Mouse (Mus musculus): ENCODE results near the gene Klf16. TPM values are rescaled to one million over a fixed set of nuclear protein-coding genes. Genes with fewer than 3 reads are reported as not detected.

Klf16 gene
- 4.1 and 4.2 TPM in 2 replicates for polyA plus RNA-seq (2012; ENCODE audit: insufficient read depth, insufficient read length, missing spikeins)

DNA sequence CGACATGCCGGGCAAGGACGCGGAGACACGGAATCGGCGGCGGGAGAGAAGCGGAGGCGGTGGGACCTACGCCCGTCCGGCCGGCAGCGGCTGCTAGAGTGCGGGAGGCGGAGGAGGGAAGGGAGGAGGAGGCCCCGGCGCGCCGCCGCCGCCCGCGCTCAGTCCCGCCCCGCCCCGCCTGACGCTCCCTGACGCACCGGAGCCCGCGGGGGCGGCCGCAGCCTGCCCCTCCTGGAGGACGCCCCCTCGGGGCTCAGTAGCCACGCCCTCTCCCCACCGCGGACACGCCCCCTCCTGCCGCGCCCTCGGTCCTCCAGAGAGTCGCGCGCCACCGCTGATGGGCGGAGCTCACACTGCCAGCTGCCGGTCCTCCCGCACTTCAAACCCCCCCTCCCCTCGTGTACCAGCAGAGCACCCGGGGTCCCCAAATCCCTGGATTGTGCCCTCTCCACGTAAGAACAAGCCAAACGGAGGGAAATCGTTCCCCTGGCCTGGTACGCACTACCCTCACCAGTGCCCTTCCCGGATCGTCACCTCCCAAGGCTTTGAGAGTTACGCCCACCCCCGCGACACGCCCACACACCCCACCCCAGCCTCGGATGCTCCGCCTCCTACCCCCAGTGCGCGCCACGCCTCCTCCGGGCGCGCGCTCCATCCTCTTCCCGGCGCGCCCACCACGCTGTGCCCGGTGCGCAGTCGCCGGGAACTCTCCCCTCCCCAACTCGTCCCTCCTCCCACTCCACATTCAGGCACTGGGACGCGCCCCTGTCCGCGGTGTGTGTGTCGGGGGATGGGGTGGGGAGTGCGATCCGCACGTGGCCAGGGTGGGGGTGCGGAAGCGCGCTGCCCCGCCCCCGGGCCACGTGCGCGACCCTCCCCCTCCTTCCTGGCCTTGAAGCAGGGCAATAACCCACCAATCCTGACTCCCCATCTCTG lies at the start of gene Klf16:
Gene Klf16 (minus strand): TSS at position 127 of the 936 bp plus-strand sequence.
- 0 out of 2 replicates have a peak, but pooled peaks cover 5% of the 10 kb centered on the region for H3K4me1 ChIP-seq (ENCODE audit: control insufficient read depth, insufficient read depth, insufficient read length, low read length)
- H3K27ac ChIP-seq (replicated peaks; ENCODE audit: low read depth, low read length), result peak within 1 kb of the TSS; percentile 95
- peak within 1 kb of the TSS; percentile 92 for H3K4me3 ChIP-seq (ENCODE audit: insufficient read depth, low read depth, low read length)

DNA sequence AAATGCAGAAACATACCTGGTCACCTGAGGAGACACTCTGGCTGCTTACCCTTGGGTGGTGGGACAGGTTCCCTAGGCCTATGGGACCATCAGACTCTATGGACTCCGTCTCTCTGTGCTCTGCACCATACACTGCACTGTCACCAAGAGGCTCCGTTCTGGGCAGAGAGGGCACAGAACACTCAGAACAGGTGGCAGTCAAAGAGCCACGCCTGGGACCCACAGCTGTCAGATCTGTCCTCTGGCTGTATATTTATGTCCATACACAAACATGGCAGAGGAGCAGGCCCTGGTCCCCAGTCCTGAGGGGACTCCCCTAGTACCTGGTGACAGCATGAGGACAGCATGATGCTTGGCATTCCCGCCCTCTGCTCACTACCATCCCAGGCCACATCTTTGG lies 48.6 kb upstream of the Klf16 start:
- Histone ChIP-seq H3K4me1 (ENCODE audit: control insufficient read depth, insufficient read depth, insufficient read length, low read length) (peaks cover 36% of the 10 kb centered on the region), H3K27ac (replicated peaks; ENCODE audit: low read depth, low read length) (no peak overlapping the region), H3K4me3 (ENCODE audit: insufficient read depth, low read depth, low read length) (no peak overlapping the region)

DNA sequence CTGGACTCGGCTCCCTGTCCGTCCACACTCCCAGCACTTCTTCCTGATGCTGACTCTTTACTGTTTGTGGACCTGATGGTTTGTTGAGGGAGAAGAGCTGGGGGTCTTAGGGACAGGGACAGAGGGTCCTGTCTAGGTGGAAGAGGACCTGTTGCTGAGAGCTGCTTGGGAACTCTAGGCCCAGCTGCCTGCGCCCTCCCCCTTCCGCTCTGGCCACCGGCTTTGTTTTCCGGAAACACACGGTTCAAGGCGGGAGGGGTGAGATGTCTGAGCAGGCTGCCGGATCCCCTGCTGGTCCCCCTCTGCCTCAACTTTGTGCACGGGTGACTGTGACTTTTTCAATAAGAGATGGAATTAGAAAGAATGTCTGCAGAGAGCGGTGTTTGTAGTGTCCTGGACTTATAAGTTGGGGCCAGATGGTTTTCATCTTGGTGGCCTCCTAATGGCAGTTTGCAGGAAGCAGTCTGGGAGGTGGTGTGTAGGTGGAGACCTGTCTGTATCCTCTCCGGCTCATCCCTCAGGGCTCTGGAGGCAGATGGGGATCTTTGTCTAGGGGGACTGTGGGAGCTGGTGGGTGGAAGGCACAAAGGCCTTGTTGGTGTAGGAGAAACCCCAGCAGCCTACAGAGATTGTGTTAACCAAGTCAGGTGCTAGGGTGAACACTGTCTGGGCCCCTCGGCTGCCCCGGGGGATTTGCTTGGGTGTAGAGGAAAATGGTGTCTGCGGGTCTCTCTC lies 46.5 kb upstream of the Klf16 start:
- H3K4me3 ChIP-seq (ENCODE audit: insufficient read depth, low read depth, low read length), result peak overlapping the region; percentile 87
- peaks cover 18% of the 10 kb centered on the region for H3K4me1 ChIP-seq (ENCODE audit: control insufficient read depth, insufficient read depth, insufficient read length, low read length)
- peak overlapping the region; percentile 88 for H3K27ac ChIP-seq (replicated peaks; ENCODE audit: low read depth, low read length)

DNA sequence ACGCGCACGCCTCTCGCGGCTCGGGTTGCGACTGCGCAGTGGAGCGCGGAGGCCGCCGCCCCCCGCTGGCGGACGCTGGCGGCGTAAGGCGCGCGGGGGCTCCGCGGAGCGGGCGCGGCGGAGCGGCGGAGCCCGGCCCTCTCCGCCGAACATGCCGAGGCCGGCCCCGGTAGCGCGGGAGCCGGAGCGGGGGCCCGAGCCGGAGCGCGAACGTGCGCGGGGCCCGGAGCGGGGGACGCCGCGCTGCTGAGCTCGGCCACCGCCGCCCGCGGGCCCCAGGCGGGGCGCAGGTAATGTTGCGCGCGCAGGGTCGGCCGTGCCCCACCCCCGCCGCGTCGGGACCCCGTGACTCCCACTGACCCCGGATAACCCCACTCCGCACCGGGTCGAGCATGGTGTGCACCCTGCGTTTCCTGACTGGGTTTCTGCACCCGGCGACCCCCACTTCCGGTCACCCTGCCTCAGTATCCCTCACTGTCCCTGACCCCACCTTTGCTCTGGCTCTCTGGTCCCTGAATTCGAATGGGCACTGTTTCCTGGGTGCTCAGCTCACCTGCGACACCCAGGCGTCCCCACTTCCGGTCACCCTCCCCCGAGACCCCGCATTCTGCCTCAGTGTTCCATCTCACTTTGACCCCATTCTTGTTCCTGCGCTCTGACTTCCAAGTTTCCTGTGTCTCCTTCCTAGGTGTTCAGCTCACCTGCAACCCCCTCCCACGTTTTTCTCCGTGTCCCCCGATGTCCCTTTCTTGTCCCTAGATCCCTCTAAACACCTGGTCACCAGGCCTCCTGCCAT lies 45.7 kb upstream of the Klf16 start, which contains the start of gene Csnk1g2:
Gene Csnk1g2 (plus strand): TSS at position 178 of the 796 bp plus-strand sequence.
- peaks cover 12% of the 10 kb centered on the region for H3K4me1 ChIP-seq (ENCODE audit: control insufficient read depth, insufficient read depth, insufficient read length, low read length)
- peak within 1 kb of the TSS; percentile 88 for H3K27ac ChIP-seq (replicated peaks; ENCODE audit: low read depth, low read length)
- peak within 1 kb of the TSS; percentile 87 for H3K4me3 ChIP-seq (ENCODE audit: insufficient read depth, low read depth, low read length)

DNA sequence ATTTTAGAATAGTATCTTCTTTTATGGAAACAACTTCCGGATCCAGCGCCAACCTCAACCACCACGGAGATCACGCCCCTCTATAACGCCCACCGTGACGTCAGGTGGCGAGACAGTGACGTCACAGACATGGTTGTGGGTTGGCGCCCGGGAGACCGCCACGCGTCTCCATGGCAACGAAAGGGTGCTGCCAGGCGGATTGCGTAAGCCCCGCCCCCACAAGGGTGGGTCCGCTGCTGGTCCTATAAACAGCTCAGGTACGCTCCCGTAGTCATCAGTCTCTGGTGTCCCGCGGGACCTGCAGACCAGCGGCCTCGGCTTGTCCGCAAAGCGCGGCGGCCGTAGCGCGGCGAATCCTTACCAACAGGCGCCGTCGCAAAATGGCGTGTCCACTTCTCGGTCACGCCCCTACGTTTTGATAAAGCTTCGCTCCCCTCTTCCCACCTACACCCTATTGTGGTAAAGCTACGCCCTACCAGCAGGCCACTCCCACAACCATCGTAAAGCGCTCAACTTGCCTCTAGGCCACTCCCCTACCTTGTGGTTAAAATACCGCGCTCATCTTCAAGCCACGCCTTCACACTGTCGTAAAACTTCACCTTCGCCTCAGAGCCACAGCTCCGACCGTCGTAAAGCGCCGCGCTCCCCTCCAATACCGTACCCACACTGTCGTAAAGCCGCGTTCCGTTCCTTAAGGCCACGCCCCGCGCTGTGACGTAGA lies 45.0 kb upstream of the Klf16 start:
- H3K4me3 ChIP-seq (ENCODE audit: insufficient read depth, low read depth, low read length), result peak overlapping the region; percentile 68
- H3K27ac ChIP-seq (replicated peaks; ENCODE audit: low read depth, low read length), result peak overlapping the region; percentile 85
- peaks cover 5% of the 10 kb centered on the region; the same call in 1 of the 2 replicates for H3K4me1 ChIP-seq (ENCODE audit: control insufficient read depth, insufficient read depth, insufficient read length, low read length)

DNA sequence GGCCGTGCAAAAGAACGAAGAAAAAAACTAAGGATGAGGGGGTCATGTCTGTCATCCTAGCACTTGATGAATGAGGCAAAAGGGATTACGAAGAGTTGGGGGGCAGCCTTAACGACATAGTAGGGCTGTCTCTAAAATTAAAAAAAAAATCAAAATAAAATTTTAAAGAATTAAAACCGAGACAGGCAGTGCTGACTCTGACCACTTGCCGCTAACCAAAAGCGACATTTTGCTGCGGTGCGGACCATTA lies 44.5 kb upstream of the Klf16 start:
- peak overlapping the region; percentile 68 for H3K4me3 ChIP-seq (ENCODE audit: insufficient read depth, low read depth, low read length)
- peak overlapping the region; percentile 9; the same call in 1 of the 2 replicates for H3K27ac ChIP-seq (replicated peaks; ENCODE audit: low read depth, low read length)
- peaks cover 5% of the 10 kb centered on the region; the same call in 1 of the 2 replicates for H3K4me1 ChIP-seq (ENCODE audit: control insufficient read depth, insufficient read depth, insufficient read length, low read length)

DNA sequence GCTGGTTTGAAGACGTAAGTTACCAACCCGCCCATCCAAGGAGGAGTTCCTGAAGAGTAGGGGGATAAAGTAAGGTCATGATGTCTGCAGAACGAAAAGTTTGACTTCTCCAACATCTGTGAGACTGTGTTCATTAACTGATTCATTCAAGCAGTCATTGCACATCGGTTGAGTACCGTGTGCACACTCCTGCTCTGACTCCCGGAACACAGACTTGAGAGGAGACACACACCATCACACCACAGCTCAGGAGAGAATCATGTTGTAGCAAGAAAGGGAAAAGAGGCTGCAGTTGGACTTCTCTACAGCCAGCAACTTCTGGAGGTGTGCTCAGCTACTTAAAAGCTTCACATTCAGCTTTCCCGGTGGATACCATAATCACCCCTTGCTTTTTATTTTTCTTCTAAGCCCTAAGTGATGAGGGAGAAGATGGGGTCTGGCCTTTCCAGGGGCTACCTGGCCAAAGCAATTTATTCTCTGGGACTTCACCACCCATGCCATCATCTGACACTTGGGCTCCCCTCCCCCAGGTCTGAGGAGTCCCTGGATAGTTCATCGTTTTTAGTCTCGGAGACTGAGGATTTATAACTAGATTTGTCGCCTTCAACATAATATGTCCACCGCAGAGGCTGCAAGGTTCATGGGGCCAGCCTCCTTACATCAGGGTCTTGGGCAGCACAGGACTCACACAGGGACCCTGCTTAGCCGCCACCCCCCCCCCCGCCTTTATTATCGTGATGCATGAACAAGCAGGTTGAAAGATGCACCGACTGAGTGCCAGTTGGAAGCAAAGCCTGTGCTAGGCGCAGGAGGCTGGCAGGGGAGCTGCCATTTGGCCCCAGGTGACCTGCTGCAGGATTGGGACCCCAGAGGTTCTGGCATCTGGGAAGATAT lies 43.9 kb upstream of the Klf16 start:
- peak overlapping the region; percentile 68 for H3K4me3 ChIP-seq (ENCODE audit: insufficient read depth, low read depth, low read length)
- H3K4me1 ChIP-seq (ENCODE audit: control insufficient read depth, insufficient read depth, insufficient read length, low read length), result peaks cover 5% of the 10 kb centered on the region; the same call in 1 of the 2 replicates
- H3K27ac ChIP-seq (replicated peaks; ENCODE audit: low read depth, low read length), result peak overlapping the region; percentile 9; the same call in 1 of the 2 replicates

DNA sequence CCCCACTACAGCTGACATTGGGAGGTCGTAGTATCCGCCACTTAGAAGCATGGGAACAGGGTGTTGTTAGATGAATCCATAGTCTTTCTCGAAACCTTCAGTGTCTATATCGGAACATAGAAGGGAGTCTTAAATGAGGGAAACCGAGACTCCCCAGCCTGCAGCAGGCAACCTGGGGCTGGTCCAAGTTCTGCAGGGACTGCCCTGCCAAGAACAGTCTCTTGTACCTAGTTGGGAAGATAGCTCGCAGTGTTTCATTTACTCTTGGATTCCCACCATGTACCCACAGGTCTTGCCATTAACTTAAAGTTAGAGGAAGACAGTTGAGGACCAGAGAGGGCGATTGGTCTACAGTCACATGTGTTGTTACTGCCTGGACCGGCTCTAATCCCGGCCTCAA lies 43.2 kb upstream of the Klf16 start:
- Histone ChIP-seq H3K27ac (replicated peaks; ENCODE audit: low read depth, low read length) (no peak overlapping the region), H3K4me1 (ENCODE audit: control insufficient read depth, insufficient read depth, insufficient read length, low read length) (peaks cover 5% of the 10 kb centered on the region; the same call in 1 of the 2 replicates), H3K4me3 (ENCODE audit: insufficient read depth, low read depth, low read length) (no peak overlapping the region)

DNA sequence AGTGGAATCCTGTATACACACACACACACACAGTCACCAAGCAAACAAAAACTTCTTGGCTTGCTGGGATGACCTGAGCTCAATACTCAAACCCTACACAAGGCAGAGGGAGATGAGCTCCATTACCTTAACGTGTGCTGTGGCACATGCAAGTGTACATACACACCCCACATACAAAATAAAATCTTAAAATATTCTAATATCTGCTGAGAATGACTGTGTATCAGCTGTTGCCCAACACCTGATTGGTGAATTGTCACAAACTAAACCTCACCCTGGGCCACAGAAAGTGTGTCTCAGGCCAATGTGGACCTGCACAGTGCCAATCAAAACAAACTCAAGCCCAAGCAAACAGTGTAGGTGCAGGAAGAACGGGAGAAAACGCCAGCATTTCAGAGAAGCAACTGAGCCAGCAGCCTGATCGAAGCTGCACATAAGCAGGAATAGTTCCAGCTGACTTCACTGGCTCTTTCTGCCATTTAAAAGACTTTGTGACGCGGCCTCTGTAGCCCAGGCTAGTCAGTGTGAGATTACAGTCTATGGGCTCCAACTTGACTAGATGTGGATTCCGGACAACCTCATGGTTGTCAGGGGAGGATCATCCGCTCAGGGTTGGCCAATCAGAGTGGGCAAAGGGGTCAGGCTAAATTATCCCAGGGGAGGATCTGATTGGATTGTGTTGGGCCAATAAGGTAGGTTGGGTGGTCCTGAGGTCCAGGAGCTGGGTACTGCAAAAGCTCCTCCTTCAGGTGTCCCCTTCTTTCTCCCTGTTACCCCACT lies 42.5 kb upstream of the Klf16 start:
- Histone ChIP-seq H3K4me1 (ENCODE audit: control insufficient read depth, insufficient read depth, insufficient read length, low read length) (peaks cover 5% of the 10 kb centered on the region; the same call in 1 of the 2 replicates), H3K4me3 (ENCODE audit: insufficient read depth, low read depth, low read length) (no peak overlapping the region), H3K27ac (replicated peaks; ENCODE audit: low read depth, low read length) (no peak overlapping the region)

DNA sequence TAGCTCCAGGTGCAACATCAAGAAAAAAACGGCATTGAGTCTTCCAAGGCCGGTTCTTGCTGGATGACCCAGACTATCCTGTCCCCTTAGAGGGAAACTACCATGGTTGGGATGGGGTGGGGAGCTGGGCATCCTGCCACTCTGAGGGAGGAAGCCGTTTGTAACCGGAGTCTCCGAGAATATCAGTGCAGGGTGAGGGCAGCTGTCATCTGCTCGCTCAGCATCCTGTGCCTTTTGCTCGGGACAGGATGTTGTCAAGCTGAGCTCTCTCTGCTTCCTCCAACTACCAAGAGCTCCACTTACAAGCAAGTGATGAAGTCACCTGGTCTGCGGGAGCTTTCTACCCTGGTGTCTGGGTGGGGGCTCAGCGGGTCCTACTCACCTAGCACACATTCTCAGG lies 41.1 kb upstream of the Klf16 start:
- no peaks in the 10 kb centered on the region for H3K4me1 ChIP-seq (ENCODE audit: control insufficient read depth, insufficient read depth, insufficient read length, low read length)
- peak overlapping the region; percentile 20 for H3K27ac ChIP-seq (replicated peaks; ENCODE audit: low read depth, low read length)
- no peak overlapping the region for H3K4me3 ChIP-seq (ENCODE audit: insufficient read depth, low read depth, low read length)

DNA sequence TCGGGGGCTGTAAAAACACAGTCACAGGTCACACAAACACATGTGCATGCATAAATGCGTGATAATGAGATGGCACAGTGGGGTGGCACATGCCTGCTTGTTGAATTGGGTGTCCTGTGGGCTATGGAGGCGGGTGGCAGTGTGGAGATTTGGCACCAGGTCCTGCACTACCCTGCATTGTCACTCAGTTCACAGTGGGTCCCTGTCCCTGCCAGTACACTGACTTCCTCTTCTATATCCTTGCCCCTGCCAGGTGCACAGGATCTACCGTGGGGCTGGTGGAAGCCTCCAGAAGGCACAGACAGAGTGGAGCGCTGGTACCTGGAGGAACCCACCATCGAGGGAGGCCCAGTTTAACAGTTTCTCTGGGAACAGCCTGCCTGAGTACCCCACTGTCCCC lies 37.2 kb upstream of the Klf16 start:
- Histone ChIP-seq H3K4me3 (ENCODE audit: insufficient read depth, low read depth, low read length) (no peak overlapping the region), H3K4me1 (ENCODE audit: control insufficient read depth, insufficient read depth, insufficient read length, low read length) (no peaks in the 10 kb centered on the region), H3K27ac (replicated peaks; ENCODE audit: low read depth, low read length) (no peak overlapping the region)

DNA sequence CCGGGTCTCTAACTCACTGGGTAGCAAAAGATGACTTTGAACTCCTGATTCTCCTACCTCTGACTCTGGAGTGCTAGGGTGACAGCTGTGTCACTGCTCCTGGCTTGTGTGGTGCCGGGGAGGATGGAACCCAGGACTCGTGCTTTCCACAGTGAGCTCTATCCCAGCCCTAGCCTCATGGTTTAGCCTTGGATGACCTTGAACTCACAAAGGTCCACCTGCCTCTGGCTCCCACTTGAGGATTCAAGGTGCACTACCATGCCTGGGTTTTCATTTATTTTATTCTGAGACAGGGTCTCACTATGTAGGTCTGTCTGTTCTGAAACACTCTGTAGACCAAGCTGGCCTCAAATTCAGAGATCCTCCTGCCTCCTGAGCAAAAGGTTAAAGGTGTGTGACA lies 36.7 kb upstream of the Klf16 start:
- Histone ChIP-seq H3K4me3 (ENCODE audit: insufficient read depth, low read depth, low read length) (no peak overlapping the region), H3K27ac (replicated peaks; ENCODE audit: low read depth, low read length) (no peak overlapping the region), H3K4me1 (ENCODE audit: control insufficient read depth, insufficient read depth, insufficient read length, low read length) (no peaks in the 10 kb centered on the region)

DNA sequence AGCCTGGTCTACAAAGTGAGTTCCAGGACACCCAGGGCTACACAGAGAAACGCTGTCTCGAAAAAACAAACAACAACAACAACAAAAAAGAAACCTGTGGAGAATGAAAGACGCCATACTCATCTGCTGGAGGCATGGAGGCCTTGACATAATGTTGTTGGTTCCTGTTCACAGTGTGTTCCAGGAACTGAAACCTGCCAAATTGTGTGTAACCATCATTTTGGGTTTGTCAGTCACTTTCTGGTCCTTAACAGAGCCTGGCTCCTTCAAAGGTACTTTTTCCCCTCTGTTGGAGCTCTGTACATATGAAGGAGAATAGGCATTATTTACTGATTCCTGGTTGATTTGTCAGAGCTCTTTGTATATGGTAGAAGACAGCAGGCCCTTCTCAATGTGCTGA lies 34.8 kb upstream of the Klf16 start:
- H3K4me3 ChIP-seq (ENCODE audit: insufficient read depth, low read depth, low read length), result no peak overlapping the region
- H3K27ac ChIP-seq (replicated peaks; ENCODE audit: low read depth, low read length), result no peak overlapping the region
- no peaks in the 10 kb centered on the region for H3K4me1 ChIP-seq (ENCODE audit: control insufficient read depth, insufficient read depth, insufficient read length, low read length)
